Mouse (Mus musculus) cortical plate, adult 2 months (tissue): ENCODE measurements around the gene Cpne5.

Experiments used
- CTCF ChIP-seq: fragments of 200-500 bp; IDR thresholded peaks from 2 replicates; pipeline ENCODE4 v1.5.1; 2011; ENCODE audit warnings: mild to moderate bottlenecking, control low read depth, low read length; ENCODE audit not compliant: insufficient read depth; ENCODE audit errors: extremely low read depth
- POLR2A ChIP-seq: fragments of 200-500 bp; IDR thresholded peaks from 2 replicates; pipeline ENCODE4 v1.6.1; 2011; ENCODE audit warnings: mild to moderate bottlenecking, low read length, control low read depth; ENCODE audit not compliant: insufficient read depth; ENCODE audit errors: extremely low read depth

DNA sequence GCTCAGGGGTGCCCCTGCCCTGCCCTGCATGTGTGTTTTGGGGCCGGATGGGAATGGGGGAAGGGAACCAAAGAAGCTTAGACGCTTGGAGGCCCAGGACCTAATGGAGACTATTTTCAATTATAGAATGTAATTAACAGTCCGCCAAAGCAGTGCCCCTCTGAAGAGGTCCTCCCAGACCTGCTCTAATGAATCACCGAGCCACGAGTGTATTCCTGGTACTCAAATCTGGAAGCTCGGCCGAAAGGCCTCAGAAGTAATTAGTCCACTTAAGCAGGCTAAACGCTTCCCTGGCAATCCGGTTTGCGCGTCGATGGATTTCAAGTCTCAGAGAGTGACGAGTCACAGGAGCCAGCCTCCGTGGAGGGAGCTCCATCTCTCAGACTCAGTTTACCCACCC, 17.3 kb downstream of the Cpne5 start:
- TF ChIP-seq CTCF (no peak), POLR2A (no peak)
